ENCODE assay signal across 14 mouse cellular contexts in genomic region chr7:98563991-98564390, GRCm38 (mm10).
DNase-seq lines count a peak whose midpoint lies in the region; ATAC-seq and TF ChIP-seq lines count a peak whose summit lies in the region.
"Had no signal": no experiment of that assay in that cellular context is flagged by ENCODE, and none has a peak within 500 bp of the region (broad histone marks: within the 10 kb centered on the region; RNA-seq: fewer than 3 reads in every experiment).

No protein-coding gene starts in this region.

- H3K27me3 ChIP-seq in intestine, embryonic 16.5 days (replicated peaks; ENCODE audit: control insufficient read depth, insufficient read depth, low read length): no peaks in the 10 kb centered on the region
- H3K27me3 ChIP-seq in intestine, postnatal 0 days (replicated peaks; ENCODE audit: control insufficient read depth, insufficient read depth, low read length): no peaks in the 10 kb centered on the region
- H3K27me3 ChIP-seq in midbrain, embryonic 10.5 days (ENCODE audit: low read depth, poor library complexity, severe bottlenecking): no peaks in the 10 kb centered on the region
- H3K27me3 ChIP-seq in midbrain, embryonic 16.5 days (ENCODE audit: control insufficient read depth, insufficient read depth, low read depth, low read length): no peaks in the 10 kb centered on the region
- H3K27me3 ChIP-seq in liver, embryonic 15.5 days: no peaks in the 10 kb centered on the region; the same call in 1 of the 2 replicates
- H3K27me3 ChIP-seq: embryonic facial prominence, embryonic 12.5 days; limb, embryonic 13.5 days; neural tube, embryonic 12.5 days; Patski had no signal

- no peak for ATAC-seq in intestine, embryonic 16.5 days
- ATAC-seq in intestine, postnatal 0 days: no peak
- no peak for ATAC-seq in midbrain, embryonic 16.5 days
- ATAC-seq in liver, embryonic 15.5 days (ENCODE audit: insufficient read depth): no peak
- ATAC-seq: Patski had no signal

- no peak for DNase-seq in midbrain, embryonic 10.5 days (ENCODE audit: low spot score)
- peak; percentile 52 for DNase-seq in thymus, postnatal 25 days
- no peak for DNase-seq in frontal cortex, postnatal 25 days (ENCODE audit: low spot score in 2 of 2)
- DNase-seq: cerebellum, adult 8-10 months; gastrocnemius, postnatal 10 days had no signal

- H3K9ac ChIP-seq in intestine, embryonic 16.5 days (ENCODE audit: low read depth, low read length): no peak overlapping the region
- no peak overlapping the region for H3K9ac ChIP-seq in intestine, postnatal 0 days (ENCODE audit: low read depth, low read length)
- H3K9ac ChIP-seq in midbrain, embryonic 16.5 days (ENCODE audit: low read depth, low read length): no peak overlapping the region
- no peak overlapping the region for H3K9ac ChIP-seq in liver, embryonic 15.5 days
- H3K9ac ChIP-seq: embryonic facial prominence, embryonic 12.5 days; limb, embryonic 13.5 days; neural tube, embryonic 12.5 days had no signal

- peak overlapping the region; percentile 55; the same call in 1 of the 2 replicates for H3K27ac ChIP-seq in intestine, embryonic 16.5 days (ENCODE audit: low read length)
- H3K27ac ChIP-seq in intestine, postnatal 0 days (ENCODE audit: low read depth, low read length): no peak overlapping the region
- peak overlapping the region; percentile 15; the same call in 1 of the 2 replicates for H3K27ac ChIP-seq in midbrain, embryonic 10.5 days (replicated peaks)
- H3K27ac ChIP-seq in midbrain, embryonic 16.5 days (ENCODE audit: low read length): no peak overlapping the region
- H3K27ac ChIP-seq in liver, embryonic 15.5 days (replicated peaks): 0 out of 2 replicates have a peak overlapping the region, but pooled peaks have one; percentile 1
- H3K27ac ChIP-seq: embryonic facial prominence, embryonic 12.5 days; hindbrain, embryonic 10.5 days; limb, embryonic 13.5 days; neural tube, embryonic 12.5 days had no signal

- no peak overlapping the region for H3K4me2 ChIP-seq in intestine, embryonic 16.5 days (ENCODE audit: low read depth, low read length)
- no peak overlapping the region for H3K4me2 ChIP-seq in intestine, postnatal 0 days (replicated peaks; ENCODE audit: low read depth)
- no peak overlapping the region for H3K4me2 ChIP-seq in midbrain, embryonic 16.5 days (ENCODE audit: low read length)
- H3K4me2 ChIP-seq in liver, embryonic 15.5 days: no peak overlapping the region
- H3K4me2 ChIP-seq: embryonic facial prominence, embryonic 12.5 days; limb, embryonic 13.5 days; neural tube, embryonic 12.5 days had no signal

- no peaks in the 10 kb centered on the region for H3K36me3 ChIP-seq in intestine, embryonic 16.5 days (ENCODE audit: control insufficient read depth, insufficient read depth, low read length)
- H3K36me3 ChIP-seq in intestine, postnatal 0 days (ENCODE audit: control insufficient read depth, insufficient read depth): no peaks in the 10 kb centered on the region
- H3K36me3 ChIP-seq in midbrain, embryonic 10.5 days: no peaks in the 10 kb centered on the region
- no peaks in the 10 kb centered on the region for H3K36me3 ChIP-seq in midbrain, embryonic 16.5 days (ENCODE audit: control insufficient read depth, insufficient read depth, low read length)
- no peaks in the 10 kb centered on the region for H3K36me3 ChIP-seq in liver, embryonic 15.5 days (replicated peaks)
- H3K36me3 ChIP-seq: embryonic facial prominence, embryonic 12.5 days; hindbrain, embryonic 10.5 days; limb, embryonic 13.5 days; neural tube, embryonic 12.5 days had no signal

- 85% methylated on average over 6 of the region's 6 CpGs for WGBS in intestine, embryonic 16.5 days
- WGBS in intestine, postnatal 0 days: 92% methylated on average over 6 of the region's 6 CpGs
- 89% methylated on average over 6 of the region's 6 CpGs for WGBS in midbrain, embryonic 10.5 days
- WGBS in midbrain, embryonic 16.5 days: 87% methylated on average over 6 of the region's 6 CpGs
- 66% methylated on average over 6 of the region's 6 CpGs for WGBS in liver, embryonic 15.5 days (ENCODE audit: insufficient replicate concordance)

- no peak for TF ChIP-seq CTCF in intestine, postnatal 0 days (IDR thresholded peaks at IDR 0.05; ENCODE audit: low read depth)

- no peaks in the 10 kb centered on the region for H3K9me3 ChIP-seq in intestine, embryonic 16.5 days (ENCODE audit: control insufficient read depth, low read length)
- H3K9me3 ChIP-seq in intestine, postnatal 0 days (ENCODE audit: control insufficient read depth): no peaks in the 10 kb centered on the region
- no peaks in the 10 kb centered on the region for H3K9me3 ChIP-seq in midbrain, embryonic 10.5 days (replicated peaks)
- H3K9me3 ChIP-seq in midbrain, embryonic 16.5 days (replicated peaks; ENCODE audit: control insufficient read depth, low read length, poor library complexity, severe bottlenecking): no peaks in the 10 kb centered on the region
- H3K9me3 ChIP-seq in liver, embryonic 15.5 days (replicated peaks): no peaks in the 10 kb centered on the region
- H3K9me3 ChIP-seq: embryonic facial prominence, embryonic 12.5 days; hindbrain, embryonic 10.5 days; limb, embryonic 13.5 days; neural tube, embryonic 12.5 days had no signal

- H3K4me1 ChIP-seq in intestine, embryonic 16.5 days (ENCODE audit: control insufficient read depth, insufficient read depth, low read length): no peaks in the 10 kb centered on the region
- no peaks in the 10 kb centered on the region; the same call in 1 of the 2 replicates for H3K4me1 ChIP-seq in intestine, postnatal 0 days (replicated peaks; ENCODE audit: control insufficient read depth, insufficient read depth, low read length)
- H3K4me1 ChIP-seq in midbrain, embryonic 10.5 days: no peaks in the 10 kb centered on the region
- no peaks in the 10 kb centered on the region for H3K4me1 ChIP-seq in midbrain, embryonic 16.5 days (ENCODE audit: control insufficient read depth, insufficient read depth, low read length)
- no peaks in the 10 kb centered on the region for H3K4me1 ChIP-seq in liver, embryonic 15.5 days (replicated peaks)
- H3K4me1 ChIP-seq: embryonic facial prominence, embryonic 12.5 days; hindbrain, embryonic 10.5 days had no signal

- no peak overlapping the region for H3K4me3 ChIP-seq in intestine, embryonic 16.5 days (ENCODE audit: low read length)
- no peak overlapping the region for H3K4me3 ChIP-seq in intestine, postnatal 0 days (ENCODE audit: low read depth, low read length)
- no peak overlapping the region for H3K4me3 ChIP-seq in midbrain, embryonic 10.5 days
- H3K4me3 ChIP-seq in midbrain, embryonic 16.5 days (ENCODE audit: low read depth, low read length): no peak overlapping the region
- H3K4me3 ChIP-seq in liver, embryonic 15.5 days (replicated peaks): no peak overlapping the region
- H3K4me3 ChIP-seq: embryonic facial prominence, embryonic 12.5 days; hindbrain, embryonic 10.5 days; limb, embryonic 13.5 days; neural tube, embryonic 12.5 days had no signal

Comparison
In these comparisons a context has a peak if more than half of its experiments do, and no peak if none do; other contexts are left out.
1. H3K27ac ChIP-seq: peak in intestine, embryonic 16.5 days (single experiment), midbrain, embryonic 10.5 days (single experiment) and liver, embryonic 15.5 days (single experiment); none in intestine, postnatal 0 days (single experiment) and midbrain, embryonic 16.5 days (single experiment).